ENCODE assay signal across 8 mouse cellular contexts in genomic region chr4:49519476-49519875, GRCm38 (mm10). TPM values are rescaled to one million over a fixed set of nuclear protein-coding genes. Genes with fewer than 3 reads are reported as not detected.
DNase-seq lines count a peak whose midpoint lies in the region; ATAC-seq and TF ChIP-seq lines count a peak whose summit lies in the region.

No protein-coding gene starts in this region.

- H3K4me3 ChIP-seq in lung, embryonic 14.5 days (ENCODE audit: low read depth, low read length), result peak overlapping the region; percentile 72
- peak overlapping the region; percentile 11 for H3K4me3 ChIP-seq in limb, embryonic 14.5 days (replicated peaks; ENCODE audit: low read length)
- H3K4me3 ChIP-seq in small intestine, adult 2 months (ENCODE audit: low read depth, low read length), result no peak overlapping the region

- H3K36me3 ChIP-seq in lung, embryonic 14.5 days (ENCODE audit: insufficient read depth), result peaks cover 5% of the 10 kb centered on the region
- peaks cover 2% of the 10 kb centered on the region for H3K36me3 ChIP-seq in limb, embryonic 14.5 days (ENCODE audit: control insufficient read depth, insufficient read depth, low read length)
- H3K36me3 ChIP-seq in small intestine, adult 2 months (ENCODE audit: control insufficient read depth, insufficient read depth, low read length), result peaks cover under 1% of the 10 kb centered on the region; the same call in 1 of the 2 replicates

- intact Hi-C loops in left cerebral cortex, postnatal 25 days (cut with DNase I), result no loop called here

- DNase-seq in lung, embryonic 14.5 days, result peak; percentile 32
- no peak for DNase-seq in lung, postnatal 4 days
- peak; percentile 48 for DNase-seq in c-Kit-positive CD71-negative TER-119-negative erythroid progenitor cells, embryonic 14.5 days (ENCODE audit: low read depth)
- DNase-seq in limb, embryonic 14.5 days (ENCODE audit: low spot score), result no peak
- no peak for DNase-seq in spleen, postnatal 4 days (ENCODE audit: low spot score in 2 of 2)
- no peak for DNase-seq in testis, postnatal 10 days (ENCODE audit: low spot score)
- no peak for DNase-seq in left cerebral cortex, postnatal 25 days (ENCODE audit: low spot score in 2 of 2)

- no peaks in the 10 kb centered on the region for H3K9me3 ChIP-seq in lung, embryonic 14.5 days (ENCODE audit: low read depth, low read length)
- no peaks in the 10 kb centered on the region for H3K9me3 ChIP-seq in limb, embryonic 14.5 days (ENCODE audit: control insufficient read depth, low read length)

- no peak for TF ChIP-seq POLR2A in limb, embryonic 14.5 days (IDR thresholded peaks at IDR 0.05; ENCODE audit: borderline replicate concordance, extremely low read depth, insufficient read depth, insufficient read length)
- no peak for TF ChIP-seq POLR2A in small intestine, adult 2 months (IDR thresholded peaks at IDR 0.05; ENCODE audit: low read depth, low read length)

- H3K4me1 ChIP-seq in lung, embryonic 14.5 days (ENCODE audit: insufficient read depth), result no peaks in the 10 kb centered on the region
- H3K4me1 ChIP-seq in limb, embryonic 14.5 days (ENCODE audit: control insufficient read depth, insufficient read depth, low read length), result peaks cover 13% of the 10 kb centered on the region
- H3K4me1 ChIP-seq in small intestine, adult 2 months (ENCODE audit: control insufficient read depth, insufficient read depth, insufficient read length, low read length), result peaks cover 5% of the 10 kb centered on the region; the same call in 1 of the 2 replicates

- H3K9ac ChIP-seq in lung, embryonic 14.5 days, result peak overlapping the region; percentile 9; the same call in 1 of the 2 replicates
- no peak overlapping the region for H3K9ac ChIP-seq in limb, embryonic 14.5 days (ENCODE audit: low read depth, low read length, severe bottlenecking)

- ATAC-seq in lung, embryonic 14.5 days (ENCODE audit: insufficient read depth), result no peak
- ATAC-seq in limb, embryonic 14.5 days (ENCODE audit: low FRiP score, low read depth), result no peak

- TF ChIP-seq CTCF in lung, embryonic 14.5 days (IDR thresholded peaks at IDR 0.05; ENCODE audit: low read depth), result peak; percentile 23; the same call in 1 of the 2 replicates
- peak; percentile 30; the same call in 1 of the 2 replicates for TF ChIP-seq CTCF in small intestine, adult 2 months (IDR thresholded peaks at IDR 0.05; ENCODE audit: extremely low read depth, insufficient read length, insufficient replicate concordance, low read depth, low read length)

- no peak overlapping the region for H3K27ac ChIP-seq in lung, embryonic 14.5 days (ENCODE audit: low read depth)
- H3K27ac ChIP-seq in limb, embryonic 14.5 days (replicated peaks; ENCODE audit: low read depth, low read length), result no peak overlapping the region
- H3K27ac ChIP-seq in small intestine, adult 2 months (ENCODE audit: insufficient read depth, low read depth, low read length), result no peak overlapping the region

- 69% methylated on average over 5 of the region's 5 CpGs for WGBS in lung, embryonic 14.5 days
- 63% methylated on average over 5 of the region's 5 CpGs for WGBS in limb, embryonic 14.5 days
- 77% methylated on average over 5 of the region's 5 CpGs for WGBS in small intestine, adult 2 months

- H3K4me2 ChIP-seq in lung, embryonic 14.5 days, result peak overlapping the region; percentile 74
- peak overlapping the region; percentile 28 for H3K4me2 ChIP-seq in limb, embryonic 14.5 days (replicated peaks; ENCODE audit: low read depth, low read length, severe bottlenecking)

- H3K27me3 ChIP-seq in lung, embryonic 14.5 days (ENCODE audit: insufficient read depth, low read length), result no peaks in the 10 kb centered on the region
- no peaks in the 10 kb centered on the region for H3K27me3 ChIP-seq in limb, embryonic 14.5 days (ENCODE audit: control insufficient read depth, insufficient read depth, low read length)
- no peaks in the 10 kb centered on the region for H3K27me3 ChIP-seq in small intestine, adult 2 months (ENCODE audit: control insufficient read depth, insufficient read depth, low read length)

RNA-seq across cellular contexts. Expression of gene Mrpl50, which starts 1.4 kb away (rescaled TPM):
- polyA plus RNA-seq in lung, embryonic 14.5 days (2014; fragmentation: Nextera tagmentation; extraction: Ambion mirVana), result 75.2 and 75.9 TPM in 2 replicates
- polyA plus RNA-seq in limb, embryonic 14.5 days (2012; rRNA removed), result 17.1 and 30.0 TPM in 2 replicates
- polyA plus RNA-seq in limb, embryonic 14.5 days (2014; fragmentation: Nextera tagmentation; extraction: Ambion mirVana), result 74.3 and 80.2 TPM in 2 replicates
- 0.46 and 0.98 TPM in 2 replicates for polyA plus RNA-seq in small intestine, adult 2 months (2012; rRNA removed)
- 10 to 100 TPM; 28.3 to 31.2 TPM for total RNA-seq in left cerebral cortex, postnatal 25 days (2021)

RNA-seq across cellular contexts. Expression of gene Zfp189, which starts 1.5 kb away (rescaled TPM):
- 8.6 and 9.4 TPM in 2 replicates for polyA plus RNA-seq in lung, embryonic 14.5 days (2014; fragmentation: Nextera tagmentation; extraction: Ambion mirVana)
- 4.5 and 5.8 TPM in 2 replicates for polyA plus RNA-seq in limb, embryonic 14.5 days (2012; rRNA removed)
- 9.6 and 10.4 TPM in 2 replicates for polyA plus RNA-seq in limb, embryonic 14.5 days (2014; fragmentation: Nextera tagmentation; extraction: Ambion mirVana)
- 0.08 and 0.18 TPM in 2 replicates for polyA plus RNA-seq in small intestine, adult 2 months (2012; rRNA removed)
- 10 to 100 TPM; 10.3 to 10.5 TPM for total RNA-seq in left cerebral cortex, postnatal 25 days (2021)

RNA-seq across cellular contexts. Expression of gene Baat, which starts 13.1 kb away (rescaled TPM):
- not detected in 2 replicates for polyA plus RNA-seq in lung, embryonic 14.5 days (2014; fragmentation: Nextera tagmentation; extraction: Ambion mirVana)
- 0.19 and 0.20 TPM in 2 replicates for polyA plus RNA-seq in limb, embryonic 14.5 days (2012; rRNA removed)
- polyA plus RNA-seq in limb, embryonic 14.5 days (2014; fragmentation: Nextera tagmentation; extraction: Ambion mirVana), result 0.10 and 0.21 TPM in 2 replicates
- 0.39 TPM in 1 of 2 replicates, not detected in the other for polyA plus RNA-seq in small intestine, adult 2 months (2012; rRNA removed)
- total RNA-seq in left cerebral cortex, postnatal 25 days (2021), result under 1 TPM in 1 of 2 experiments, not detected in 1; 0.16 TPM

RNA-seq across cellular contexts. Expression of gene Aldob, which starts 29.9 kb away (rescaled TPM):
- polyA plus RNA-seq in lung, embryonic 14.5 days (2014; fragmentation: Nextera tagmentation; extraction: Ambion mirVana), result not detected in 2 replicates
- 0.25 and 0.32 TPM in 2 replicates for polyA plus RNA-seq in limb, embryonic 14.5 days (2012; rRNA removed)
- not detected in 2 replicates for polyA plus RNA-seq in limb, embryonic 14.5 days (2014; fragmentation: Nextera tagmentation; extraction: Ambion mirVana)
- 633 and 1,402 TPM in 2 replicates for polyA plus RNA-seq in small intestine, adult 2 months (2012; rRNA removed)
- total RNA-seq in left cerebral cortex, postnatal 25 days (2021), result 1 to 10 TPM in 1 of 2 experiments, under 1 TPM in 1; 0.96 to 1.3 TPM

RNA-seq across cellular contexts. Expression of gene Acnat1, which starts 45.8 kb away (rescaled TPM):
- 0.24 and 0.27 TPM in 2 replicates for polyA plus RNA-seq in lung, embryonic 14.5 days (2014; fragmentation: Nextera tagmentation; extraction: Ambion mirVana)
- 0.13 and 0.14 TPM in 2 replicates for polyA plus RNA-seq in limb, embryonic 14.5 days (2012; rRNA removed)
- not detected in 2 replicates for polyA plus RNA-seq in limb, embryonic 14.5 days (2014; fragmentation: Nextera tagmentation; extraction: Ambion mirVana)
- 2.7 and 6.5 TPM in 2 replicates for polyA plus RNA-seq in small intestine, adult 2 months (2012; rRNA removed)
- total RNA-seq in left cerebral cortex, postnatal 25 days (2021), result under 1 TPM in 1 of 2 experiments, not detected in 1; 0.37 TPM

Comparison
In these comparisons a context has a peak if more than half of its experiments do, and no peak if none do; other contexts are left out.
1. DNase-seq: peak in lung, embryonic 14.5 days (single experiment) and c-Kit-positive CD71-negative TER-119-negative erythroid progenitor cells, embryonic 14.5 days (single experiment); none in lung, postnatal 4 days (0 of 2), limb, embryonic 14.5 days (single experiment), spleen, postnatal 4 days (0 of 2), testis, postnatal 10 days (single experiment) and left cerebral cortex, postnatal 25 days (0 of 2).